Mouse (Mus musculus): ENCODE measurements at regions not wholly inside any gene's neighbourhood (a gene's known extent, or its start where the extent isn't known, plus 50 kb on each side); places are given as distances from the start of the nearest gene placed in this dataset.

DNA sequence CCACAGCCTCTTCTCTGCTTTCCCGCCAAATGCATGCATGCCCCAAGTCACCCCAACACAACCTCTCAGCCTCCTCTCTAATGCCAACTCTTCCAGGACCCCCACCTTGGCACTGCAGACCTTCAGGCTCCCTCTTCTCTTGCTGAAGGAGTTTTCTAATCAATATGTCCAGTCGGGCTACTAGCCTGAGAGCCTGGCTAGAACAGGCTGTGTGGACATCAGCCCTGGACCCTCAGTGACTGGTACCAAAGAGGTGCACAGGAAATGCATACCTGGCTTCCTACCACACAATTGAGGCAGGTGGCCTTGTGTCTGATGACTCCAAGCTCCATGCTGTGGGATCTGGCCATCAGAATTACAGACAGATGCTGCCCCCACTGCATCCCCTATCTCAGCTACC, 248.4 kb downstream of the Gm26897 start:
- H3K4me3 ChIP-seq (ENCODE audit: low read depth, low read length) = no peak overlapping the region
- no peak overlapping the region for H3K27ac ChIP-seq (ENCODE audit: insufficient read depth, low read length)
- peaks cover 4% of the 10 kb centered on the region; the same call in 1 of the 2 replicates for H3K9me3 ChIP-seq (replicated peaks; ENCODE audit: control insufficient read depth, insufficient read depth, low read length, poor library complexity, severe bottlenecking)
- no peaks in the 10 kb centered on the region for H3K4me1 ChIP-seq (ENCODE audit: control insufficient read depth, insufficient read depth, low read length)
- TF ChIP-seq POLR2A (IDR thresholded peaks at IDR 0.05; ENCODE audit: insufficient read depth, low read length) (no peak), EP300 (IDR thresholded peaks at IDR 0.05; ENCODE audit: insufficient read depth, low read depth, low read length) (no peak), CTCF (IDR thresholded peaks at IDR 0.05; ENCODE audit: low read depth, low read length) (no peak)
- H3K36me3 ChIP-seq (ENCODE audit: control insufficient read depth, insufficient read depth, low read length, poor library complexity, severe bottlenecking) = no peaks in the 10 kb centered on the region
- H3K27me3 ChIP-seq (ENCODE audit: control insufficient read depth, insufficient read depth, low read length, poor library complexity, severe bottlenecking) = no peaks in the 10 kb centered on the region
- no peak overlapping the region for H3K9ac ChIP-seq (ENCODE audit: low read depth, poor library complexity, severe bottlenecking)

DNA sequence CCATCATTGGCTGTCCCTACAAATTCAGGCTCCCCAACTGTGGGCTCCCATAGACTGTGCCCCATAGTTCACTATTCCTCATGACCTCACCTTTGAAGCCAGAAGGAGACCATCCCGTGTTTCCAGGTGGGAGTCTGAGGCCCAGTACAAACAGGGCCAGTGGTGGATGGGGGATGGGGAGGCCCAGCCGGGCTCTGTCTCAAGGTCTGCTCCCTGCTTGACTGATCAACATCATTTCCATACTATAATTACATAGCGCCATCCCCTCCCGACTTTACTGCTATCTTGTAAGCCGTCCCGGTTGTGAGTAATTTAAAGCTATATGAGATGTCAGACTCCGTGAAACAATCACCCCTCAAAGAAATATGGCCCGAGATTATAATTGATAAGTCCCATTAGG, 252.3 kb downstream of the Gm26897 start:
- Histone ChIP-seq H3K4me1 (ENCODE audit: control insufficient read depth, insufficient read depth, low read length) (no peaks in the 10 kb centered on the region), H3K9ac (ENCODE audit: low read depth, poor library complexity, severe bottlenecking) (no peak overlapping the region)

GRCm38 (mm10) chr5:111987036-111987435, 253.3 kb downstream of the Gm26897 start:
- Histone ChIP-seq H3K9ac (ENCODE audit: low read depth, poor library complexity, severe bottlenecking) (no peak overlapping the region), H3K4me3 (ENCODE audit: low read depth, low read length) (no peak overlapping the region), H3K9me3 (replicated peaks; ENCODE audit: control insufficient read depth, insufficient read depth, low read length, poor library complexity, severe bottlenecking) (no peaks in the 10 kb centered on the region), H3K27me3 (ENCODE audit: control insufficient read depth, insufficient read depth, low read length, poor library complexity, severe bottlenecking) (no peaks in the 10 kb centered on the region), H3K27ac (ENCODE audit: insufficient read depth, low read length) (no peak overlapping the region), H3K36me3 (ENCODE audit: control insufficient read depth, insufficient read depth, low read length, poor library complexity, severe bottlenecking) (no peaks in the 10 kb centered on the region), H3K4me1 (ENCODE audit: control insufficient read depth, insufficient read depth, low read length) (no peaks in the 10 kb centered on the region)
- TF ChIP-seq CTCF (IDR thresholded peaks at IDR 0.05; ENCODE audit: low read depth, low read length) = no peak
- no peak for TF ChIP-seq POLR2A (IDR thresholded peaks at IDR 0.05; ENCODE audit: insufficient read depth, low read length)
- no peak for TF ChIP-seq EP300 (IDR thresholded peaks at IDR 0.05; ENCODE audit: insufficient read depth, low read depth, low read length)

More for the DNA sequence above, 252.3 kb downstream of the Gm26897 start:
- no peak overlapping the region for H3K4me3 ChIP-seq (ENCODE audit: low read depth, low read length)
- no peaks in the 10 kb centered on the region for H3K36me3 ChIP-seq (ENCODE audit: control insufficient read depth, insufficient read depth, low read length, poor library complexity, severe bottlenecking)
- no peaks in the 10 kb centered on the region for H3K27me3 ChIP-seq (ENCODE audit: control insufficient read depth, insufficient read depth, low read length, poor library complexity, severe bottlenecking)
- H3K9me3 ChIP-seq (replicated peaks; ENCODE audit: control insufficient read depth, insufficient read depth, low read length, poor library complexity, severe bottlenecking) = peaks cover 4% of the 10 kb centered on the region; the same call in 1 of the 2 replicates
- no peak for TF ChIP-seq POLR2A (IDR thresholded peaks at IDR 0.05; ENCODE audit: insufficient read depth, low read length)
- no peak for TF ChIP-seq CTCF (IDR thresholded peaks at IDR 0.05; ENCODE audit: low read depth, low read length)
- TF ChIP-seq EP300 (IDR thresholded peaks at IDR 0.05; ENCODE audit: insufficient read depth, low read depth, low read length) = no peak
- H3K27ac ChIP-seq (ENCODE audit: insufficient read depth, low read length) = no peak overlapping the region

DNA sequence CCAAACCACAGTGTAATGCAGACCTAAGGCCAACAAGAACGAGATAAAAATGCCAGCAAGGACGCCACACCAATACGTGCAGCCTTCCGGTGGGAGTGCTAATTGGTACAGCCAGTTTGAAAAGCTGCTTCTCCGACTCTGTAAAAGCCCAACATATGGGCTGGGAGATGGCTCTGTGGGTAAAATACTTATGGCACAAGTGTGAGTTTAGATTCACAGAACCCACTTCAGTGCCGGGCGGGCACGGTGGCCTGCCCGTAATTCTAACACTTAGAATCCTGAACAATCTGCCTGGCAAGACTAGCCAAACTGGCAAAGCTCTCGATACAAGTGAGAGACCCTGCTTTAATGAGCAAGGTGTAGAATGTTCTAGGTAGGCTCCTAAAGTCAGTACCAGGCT, 258.1 kb downstream of the Gm26897 start:
- no peak overlapping the region for H3K9ac ChIP-seq (ENCODE audit: low read depth, poor library complexity, severe bottlenecking)
- no peak for TF ChIP-seq EP300 (IDR thresholded peaks at IDR 0.05; ENCODE audit: insufficient read depth, low read depth, low read length)
- H3K27me3 ChIP-seq (ENCODE audit: control insufficient read depth, insufficient read depth, low read length, poor library complexity, severe bottlenecking) = no peaks in the 10 kb centered on the region
- H3K9me3 ChIP-seq (replicated peaks; ENCODE audit: control insufficient read depth, insufficient read depth, low read length, poor library complexity, severe bottlenecking) = no peaks in the 10 kb centered on the region
- no peaks in the 10 kb centered on the region for H3K36me3 ChIP-seq (ENCODE audit: control insufficient read depth, insufficient read depth, low read length, poor library complexity, severe bottlenecking)
- H3K4me3 ChIP-seq (ENCODE audit: low read depth, low read length) = no peak overlapping the region
- H3K27ac ChIP-seq (ENCODE audit: insufficient read depth, low read length) = no peak overlapping the region
- no peaks in the 10 kb centered on the region for H3K4me1 ChIP-seq (ENCODE audit: control insufficient read depth, insufficient read depth, low read length)

GRCm38 (mm10) chr5:111993221-111993620, 259.1 kb downstream of the Cryba4 start:
- Histone ChIP-seq H3K4me3 (ENCODE audit: low read depth, low read length) (no peak overlapping the region), H3K9ac (ENCODE audit: low read depth, poor library complexity, severe bottlenecking) (no peak overlapping the region), H3K9me3 (replicated peaks; ENCODE audit: control insufficient read depth, insufficient read depth, low read length, poor library complexity, severe bottlenecking) (no peaks in the 10 kb centered on the region), H3K36me3 (ENCODE audit: control insufficient read depth, insufficient read depth, low read length, poor library complexity, severe bottlenecking) (no peaks in the 10 kb centered on the region), H3K4me1 (ENCODE audit: control insufficient read depth, insufficient read depth, low read length) (no peaks in the 10 kb centered on the region), H3K27ac (ENCODE audit: insufficient read depth, low read length) (no peak overlapping the region), H3K27me3 (ENCODE audit: control insufficient read depth, insufficient read depth, low read length, poor library complexity, severe bottlenecking) (no peaks in the 10 kb centered on the region)
- no peak for TF ChIP-seq EP300 (IDR thresholded peaks at IDR 0.05; ENCODE audit: insufficient read depth, low read depth, low read length)
- no peak for TF ChIP-seq CTCF (IDR thresholded peaks at IDR 0.05; ENCODE audit: low read depth, low read length)
- no peak for TF ChIP-seq POLR2A (IDR thresholded peaks at IDR 0.05; ENCODE audit: insufficient read depth, low read length)

DNA sequence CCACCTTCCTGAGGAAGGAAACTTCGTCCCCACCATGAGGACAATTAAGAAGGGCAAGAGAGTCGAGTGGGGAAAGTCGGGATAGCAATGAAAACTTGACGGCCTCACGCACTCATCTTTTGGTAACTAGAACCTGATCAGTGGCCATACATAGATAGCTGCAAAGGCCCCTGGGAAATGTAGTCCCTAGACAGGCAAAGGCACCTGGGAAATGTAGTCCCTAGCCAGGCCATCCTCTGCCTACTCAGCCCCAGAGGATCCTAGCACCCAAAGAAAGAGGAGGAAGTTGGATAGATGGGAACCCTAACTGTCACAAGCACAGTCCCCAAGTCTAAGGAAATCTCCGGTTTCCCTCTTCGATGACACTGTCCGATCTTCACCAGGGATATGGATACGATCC, 258.4 kb downstream of the Cryba4 start:
- Histone ChIP-seq H3K27me3 (ENCODE audit: control insufficient read depth, insufficient read depth, low read length, poor library complexity, severe bottlenecking) (no peaks in the 10 kb centered on the region), H3K9ac (ENCODE audit: low read depth, poor library complexity, severe bottlenecking) (no peak overlapping the region), H3K4me3 (ENCODE audit: low read depth, low read length) (no peak overlapping the region), H3K36me3 (ENCODE audit: control insufficient read depth, insufficient read depth, low read length, poor library complexity, severe bottlenecking) (no peaks in the 10 kb centered on the region), H3K9me3 (replicated peaks; ENCODE audit: control insufficient read depth, insufficient read depth, low read length, poor library complexity, severe bottlenecking) (no peaks in the 10 kb centered on the region), H3K27ac (ENCODE audit: insufficient read depth, low read length) (no peak overlapping the region), H3K4me1 (ENCODE audit: control insufficient read depth, insufficient read depth, low read length) (no peaks in the 10 kb centered on the region)
- TF ChIP-seq EP300 (IDR thresholded peaks at IDR 0.05; ENCODE audit: insufficient read depth, low read depth, low read length) (no peak), CTCF (IDR thresholded peaks at IDR 0.05; ENCODE audit: low read depth, low read length) (no peak), POLR2A (IDR thresholded peaks at IDR 0.05; ENCODE audit: insufficient read depth, low read length) (no peak)
